Mouse (Mus musculus) mouse trophoblast stem cell (cell line): ENCODE data around the gene Nudt2.

Experiments used
- in situ Hi-C, 2 experiments: fragments of 300-500 bp; cut with MseI, MboI; formaldehyde crosslinking; loops; 2 replicates in 1 of 2; 3 replicates in 1 of 2; pipeline ENCODE4 v1.15.1; 2025

Gene Nudt2

DNA sequence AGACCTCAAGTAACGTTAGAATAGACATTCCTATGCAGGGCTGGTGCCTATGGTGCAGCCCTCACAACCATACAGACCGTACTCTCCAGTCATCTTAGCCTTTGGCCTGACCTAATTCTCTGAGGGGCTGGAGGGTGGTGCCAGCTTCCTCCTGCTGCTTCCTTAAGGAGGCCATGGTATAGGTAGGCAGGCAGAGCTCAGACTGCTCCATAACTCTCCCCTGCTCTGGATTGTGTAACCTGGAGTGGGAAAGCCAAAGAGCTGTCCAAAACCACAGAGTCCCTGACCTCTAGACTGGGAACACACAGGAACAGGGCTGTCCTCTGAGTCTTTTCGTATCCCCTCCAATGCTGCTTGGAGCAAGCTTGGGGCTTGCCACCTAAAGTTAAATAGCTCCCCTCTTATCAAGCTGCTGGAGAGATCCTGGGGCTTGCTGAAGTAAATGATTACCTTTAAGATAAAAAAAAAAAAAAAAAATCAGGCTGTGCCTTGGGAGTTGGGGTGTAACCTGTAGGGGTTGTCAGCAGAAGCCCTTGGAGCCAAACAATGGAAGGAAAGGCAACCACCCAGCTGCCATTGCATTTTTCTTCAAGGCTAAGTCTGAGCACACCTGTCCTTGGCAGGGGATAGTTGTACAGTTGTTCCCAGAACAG, 28.6 kb downstream of the Nudt2 start:
- in situ Hi-C loops: no loop called here

- in situ Hi-C loops: no loop called here
These were observed 29.4 kb downstream of the Nudt2 start for GRCm38 (mm10) chr4:41494378-41494777.

DNA sequence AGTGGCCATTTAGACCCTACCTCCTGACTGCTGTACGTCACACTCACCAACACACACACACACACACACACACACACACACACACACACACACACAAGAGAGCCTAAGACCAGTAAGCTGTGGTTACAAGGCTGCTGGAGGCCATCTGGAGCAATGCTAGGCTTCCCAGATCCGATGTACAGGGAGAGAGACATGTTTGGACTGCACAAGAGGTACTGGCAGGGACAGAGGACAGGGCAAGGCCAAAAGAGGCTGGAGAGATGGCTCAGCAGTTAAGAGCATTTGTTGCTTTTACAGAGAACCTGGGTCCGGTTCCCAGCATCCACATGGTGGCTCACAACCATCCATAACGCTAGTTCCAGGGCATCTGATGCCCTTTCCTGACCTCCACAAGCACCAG, 30.1 kb downstream of the Nudt2 start:
- in situ Hi-C loops: no loop called here

DNA sequence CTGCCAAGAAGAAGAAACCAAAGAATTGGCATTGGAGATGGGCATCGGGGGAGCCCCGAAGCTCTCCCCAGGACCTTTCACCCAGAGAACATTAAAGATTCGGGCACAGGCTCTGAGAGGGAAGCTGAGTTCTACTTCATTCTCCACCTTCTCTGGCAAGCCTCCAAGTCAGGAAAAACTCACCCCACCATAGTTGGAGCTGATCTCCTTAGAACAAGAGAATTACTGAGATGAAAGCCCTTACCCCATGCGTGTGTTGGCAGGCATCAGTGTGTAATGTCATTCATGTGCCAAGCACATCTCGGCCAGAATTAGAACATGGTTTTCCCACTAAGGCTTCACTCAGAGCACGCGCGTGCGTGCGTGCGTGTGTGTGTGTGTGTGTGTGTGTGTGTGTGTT, 30.9 kb downstream of the Nudt2 start:
- in situ Hi-C loops: no loop called here

GRCm38 (mm10) chr4:41497046-41497445, 32.1 kb downstream of the Nudt2 start:
- in situ Hi-C loops: no loop called here

GRCm38 (mm10) chr4:41497579-41497978, 32.6 kb downstream of the Nudt2 start:
- in situ Hi-C loops: no loop called here

- in situ Hi-C loops: no loop called here
These were observed 33.3 kb downstream of the Nudt2 start for GRCm38 (mm10) chr4:41497995-41498845.

DNA sequence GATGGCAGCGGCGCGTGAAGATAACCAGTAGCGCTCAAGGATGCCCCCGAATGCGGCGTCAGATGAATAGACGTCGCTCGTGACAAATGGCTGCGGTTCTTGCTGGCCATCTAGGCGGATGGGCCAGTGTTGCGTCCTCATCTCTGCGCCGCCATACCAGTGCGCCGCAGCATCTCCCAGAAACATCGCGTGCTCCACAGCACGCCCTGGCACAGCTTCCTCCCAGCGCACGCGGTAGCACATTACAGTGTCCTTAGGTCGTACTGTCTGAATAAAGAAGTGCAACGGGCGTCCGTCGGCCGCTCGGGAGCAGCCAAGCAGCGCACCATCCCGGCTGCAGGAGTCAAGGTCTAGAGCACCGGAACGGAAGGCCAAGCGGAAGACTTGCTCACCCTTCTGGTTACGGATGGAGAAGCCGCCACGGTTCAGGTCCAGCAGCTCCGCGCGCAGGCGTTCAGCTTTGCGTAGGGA, 34.0 kb downstream of the Nudt2 start:
- in situ Hi-C loops: no loop called here

GRCm38 (mm10) chr4:41499619-41500018, 34.7 kb downstream of the Nudt2 start:
- in situ Hi-C loops: no loop called here

DNA sequence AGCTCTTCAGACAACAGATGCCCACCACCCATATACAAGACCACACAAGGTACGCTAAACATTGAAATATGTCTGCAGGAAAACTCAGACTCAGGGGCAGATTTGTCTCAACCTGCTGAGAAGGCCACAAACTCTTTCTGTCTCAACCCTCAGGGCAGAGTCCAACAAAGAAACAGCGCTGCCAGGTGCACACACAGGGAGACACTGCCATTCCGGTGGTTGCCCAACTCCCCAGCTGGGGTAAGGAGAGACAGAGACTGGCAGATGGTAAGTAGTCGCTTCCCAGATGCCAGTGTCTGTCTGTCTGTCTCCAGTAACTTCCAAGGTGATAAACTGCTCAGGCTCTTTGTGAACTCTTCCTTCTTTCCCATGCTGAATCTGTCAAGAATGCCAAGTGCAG, 35.8 kb downstream of the Nudt2 start:
- in situ Hi-C loops: no loop called here

GRCm38 (mm10) chr4:41502171-41502940, 37.4 kb downstream of the Nudt2 start:
- in situ Hi-C loops: no loop called here

GRCm38 (mm10) chr4:41502986-41503412, 38.0 kb downstream of the Nudt2 start, which contains the start of gene AI464131:
AI464131 (minus strand) TSS chr4:41503076.
- in situ Hi-C loops: no loop called here

GRCm38 (mm10) chr4:41504325-41504724, 39.4 kb downstream of the Nudt2 start:
- in situ Hi-C loops: no loop called here

DNA sequence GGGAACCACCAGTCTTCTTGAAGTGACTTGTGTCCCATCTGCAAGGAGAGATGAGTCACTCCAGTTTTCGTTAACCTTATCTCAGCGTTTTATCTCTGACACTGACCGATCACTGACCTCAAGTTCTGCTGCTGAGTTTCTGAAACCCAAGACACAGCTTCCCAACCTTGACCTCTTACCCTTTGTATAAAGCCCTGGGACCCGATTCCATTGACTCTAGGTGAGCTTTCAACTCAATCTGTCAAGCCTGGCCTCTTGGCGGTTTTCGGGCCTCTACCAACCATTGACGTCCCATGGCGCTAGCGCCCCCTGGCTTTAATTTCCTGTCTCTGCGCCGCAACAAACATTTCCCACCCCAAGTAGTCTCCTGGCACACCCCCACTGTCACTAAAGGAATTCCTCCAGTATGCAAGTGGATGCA, 40.2 kb downstream of the Nudt2 start:
- in situ Hi-C loops: loop anchor here in 1 of 2 experiments (5.0 kb wide), 1 partner anchor 38 kb away; the partner anchor contains the start of gene Nudt2

- in situ Hi-C loops: loop anchor here in 1 of 2 experiments (5.0 kb wide), 1 partner anchor 39 kb away; the partner anchor contains the start of gene Nudt2
These were observed 41.2 kb downstream of the Nudt2 start for GRCm38 (mm10) chr4:41506156-41506555.

GRCm38 (mm10) chr4:41506906-41507305, 42.0 kb downstream of the Nudt2 start:
- in situ Hi-C loops: loop anchor here in 1 of 2 experiments (5.0 kb wide), 1 partner anchor 40 kb away; the partner anchor contains the start of gene Nudt2

GRCm38 (mm10) chr4:41507326-41507924, 42.5 kb downstream of the Nudt2 start:
- in situ Hi-C loops: loop anchor here in 1 of 2 experiments (5.0 kb wide), 1 partner anchor 40 kb away; the partner anchor contains the start of gene Nudt2

DNA sequence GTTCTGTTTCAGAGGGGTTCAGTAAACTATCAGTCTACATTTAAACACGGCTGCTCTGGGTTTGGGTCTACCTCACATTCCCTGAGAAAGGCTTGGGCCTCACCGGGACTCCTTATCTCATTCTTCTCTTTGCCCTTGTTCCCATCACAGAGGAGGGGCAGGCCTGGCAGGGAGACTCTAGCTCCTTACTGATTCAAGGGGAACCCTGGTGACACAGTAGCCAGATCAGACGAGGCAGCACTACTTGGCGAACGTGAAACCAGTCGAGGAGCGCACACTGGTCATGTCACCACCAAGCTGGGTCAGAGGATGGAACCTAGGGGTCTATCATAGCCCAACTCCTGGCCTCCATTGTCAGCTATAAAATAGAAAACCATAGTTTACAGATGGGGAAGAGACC, 43.0 kb downstream of the Nudt2 start:
- in situ Hi-C loops: loop anchor here in 1 of 2 experiments (5.0 kb wide), 1 partner anchor 41 kb away; the partner anchor contains the start of gene Nudt2

DNA sequence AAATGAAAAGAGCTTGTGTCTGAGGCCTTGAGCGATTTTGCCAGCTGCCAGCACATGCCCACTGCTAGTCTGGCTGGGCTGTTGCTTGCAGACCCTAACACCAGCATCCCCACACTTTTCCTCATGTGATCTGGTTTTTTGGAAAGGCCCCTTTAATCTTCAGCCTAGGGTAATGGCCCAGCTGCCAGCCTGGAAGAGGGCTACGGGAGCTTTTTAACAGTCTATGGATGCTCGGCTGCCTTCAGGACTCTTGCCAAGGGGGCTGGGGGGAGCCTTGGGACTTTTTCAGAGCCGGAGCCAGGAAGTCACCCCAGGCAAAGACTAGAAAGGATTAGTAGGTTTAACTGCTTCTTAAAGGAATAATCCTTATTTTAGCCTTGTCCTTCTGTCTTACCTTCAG, 48.4 kb downstream of the Nudt2 start:
- in situ Hi-C loops: no loop called here

- in situ Hi-C loops: no loop called here
These were observed 48.8 kb downstream of the Nudt2 start for GRCm38 (mm10) chr4:41513714-41514113.

DNA sequence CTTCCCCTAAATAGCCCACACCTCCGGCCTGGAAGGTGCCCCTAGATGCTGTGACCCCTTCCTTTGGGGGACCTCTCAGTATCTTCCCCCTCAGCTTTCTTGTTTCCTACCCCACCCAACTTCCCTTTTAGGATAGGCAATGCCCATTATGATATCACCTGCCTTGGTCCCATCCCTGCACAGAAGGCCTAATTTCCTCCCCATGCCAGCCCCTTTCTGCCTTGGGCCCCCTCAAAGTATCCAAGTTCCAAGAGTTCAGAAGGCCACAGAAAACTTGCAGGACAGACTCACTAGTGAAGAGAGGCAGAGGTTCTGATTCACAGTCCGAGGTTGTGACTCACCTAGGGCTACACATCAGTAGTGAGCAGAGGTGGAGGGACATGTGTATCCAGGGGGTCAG, 52.3 kb downstream of the Nudt2 start, which contains the start of gene 1110017D15Rik:
1110017D15Rik (minus strand) TSS at position 101 of the 400 bp plus-strand sequence.
- in situ Hi-C loops: no loop called here
